Mouse (Mus musculus): ENCODE results near the gene Olfr393. TPM values are rescaled to one million over a fixed set of nuclear protein-coding genes. Genes with fewer than 3 reads are reported as not detected.

Gene Olfr393
- not detected for total RNA-seq (2021)
- long read RNA-seq, experiment 1 = 0 reads
- long read RNA-seq, experiment 2 = 0 reads

DNA sequence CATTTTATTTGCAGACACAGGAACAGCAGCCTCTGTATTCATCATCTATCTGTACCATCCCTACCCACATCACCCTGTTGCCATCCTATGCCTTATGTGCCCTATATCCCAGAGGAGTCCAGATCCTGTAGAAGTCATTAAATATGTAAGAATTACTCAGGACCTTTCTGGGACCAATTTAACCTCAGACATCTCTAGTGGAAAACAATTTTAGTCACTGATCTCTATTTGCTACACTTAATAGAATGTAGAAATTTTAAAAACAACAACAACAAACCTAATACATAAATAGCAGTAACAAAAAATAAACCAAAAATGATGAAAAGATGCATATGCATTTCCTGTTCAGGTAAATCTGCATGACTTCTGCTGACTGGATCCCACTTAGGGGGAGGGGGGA, at the start of gene Olfr393:
Gene Olfr393, minus strand, starts transcription at position 101 of the 400 bp plus-strand sequence.
- intact Hi-C loops (cut with DNase I) = no loop called here
- DNase-seq = no peak

DNA sequence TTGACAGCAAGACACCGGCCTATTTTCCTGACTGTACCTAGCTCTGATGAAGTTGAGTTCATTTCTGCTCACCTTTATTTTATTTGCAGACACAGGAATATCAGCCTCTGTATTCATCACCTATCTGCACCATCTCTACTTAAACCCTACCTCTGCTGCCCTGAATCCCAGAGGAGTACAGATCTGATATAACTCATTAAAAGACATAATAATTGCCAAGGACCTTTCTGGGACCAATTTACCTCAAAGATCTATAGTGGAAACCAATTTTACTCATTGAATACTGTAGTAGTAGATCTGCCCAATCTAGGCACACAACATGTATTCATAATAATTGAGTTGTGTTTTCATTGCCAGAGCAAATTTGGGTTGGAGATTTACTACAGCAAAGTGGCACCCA, 39.4 kb upstream of the Olfr393 start, which contains the start of gene Olfr394:
Gene Olfr394, minus strand, starts transcription at position 101 of the 400 bp plus-strand sequence.
- no peak for DNase-seq
- intact Hi-C loops (cut with DNase I) = loop anchor here (2.0 kb wide), 1 partner anchor 234 kb away; no protein-coding TSS in a partner anchor

DNA sequence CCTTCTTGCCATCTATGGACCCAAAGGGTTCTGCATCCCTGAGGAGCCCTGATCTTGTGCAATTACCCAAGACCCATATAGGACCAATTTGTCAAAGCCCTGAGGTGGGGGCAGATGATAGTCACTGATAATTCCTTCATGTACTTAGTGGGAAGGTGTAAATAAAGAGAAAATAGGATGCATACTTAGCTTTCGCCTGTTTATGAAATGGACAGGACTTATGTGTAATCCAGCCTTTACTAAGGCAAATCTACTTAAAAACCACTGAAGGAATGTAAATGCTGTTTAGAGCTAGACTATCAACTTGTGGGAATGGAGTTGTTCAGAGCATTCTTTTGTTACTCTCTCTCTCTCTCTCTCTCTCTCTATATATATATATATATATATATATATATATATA, 34.3 kb downstream of the Olfr393 start, which contains the start of gene Olfr392:
Gene Olfr392, minus strand, starts transcription at position 101 of the 400 bp plus-strand sequence.
- no peak for DNase-seq
- intact Hi-C loops (cut with DNase I) = no loop called here

DNA sequence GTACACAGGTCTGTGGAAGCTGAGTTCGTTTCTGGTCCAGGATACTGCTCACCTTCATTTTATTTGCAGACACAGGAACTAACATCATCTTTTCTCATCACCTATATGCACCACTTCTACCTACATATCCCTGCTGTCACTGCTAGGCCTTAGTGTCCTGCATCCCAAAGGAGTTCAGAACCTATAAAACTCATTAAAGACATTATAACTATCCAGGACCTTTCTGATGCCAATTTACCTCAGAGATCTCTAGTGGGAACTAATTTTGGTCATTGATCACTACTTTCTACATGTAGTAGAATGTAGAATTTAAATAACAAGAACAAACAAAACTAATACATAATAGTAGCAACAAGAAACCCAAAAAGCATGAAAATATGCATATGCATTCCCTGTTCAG, 48.3 kb downstream of the Olfr393 start, which contains the start of gene Olfr391-ps:
Gene Olfr391-ps, minus strand, starts transcription at position 101 of the 400 bp plus-strand sequence.
- DNase-seq = no peak
- intact Hi-C loops (cut with DNase I) = no loop called here

Other genes with a start within 250 kb of the Olfr393 start
- gene Zfp735, start 162.7 kb downstream of the Olfr393 start, total RNA-seq (2021) = not detected
- not detected for gene Olfr389, start 70.7 kb downstream of the Olfr393 start, total RNA-seq (2021)
- not detected for gene Olfr390, start 68.5 kb downstream of the Olfr393 start, total RNA-seq (2021)
- not detected for gene Olfr391-ps, start 48.4 kb downstream of the Olfr393 start, total RNA-seq (2021)
- not detected for gene Olfr392, start 34.4 kb downstream of the Olfr393 start, total RNA-seq (2021)
- not detected for gene Olfr394, start 39.3 kb upstream of the Olfr393 start, total RNA-seq (2021)
- not detected for gene Olfr395, start 57.8 kb upstream of the Olfr393 start, total RNA-seq (2021)
- gene Olfr23, start 85.2 kb upstream of the Olfr393 start, total RNA-seq (2021) = not detected
- not detected for gene Olfr397, start 109.4 kb upstream of the Olfr393 start, total RNA-seq (2021)
- gene Olfr398, start 139.0 kb upstream of the Olfr393 start, total RNA-seq (2021) = not detected
- not detected for gene Olfr139, start 205.1 kb upstream of the Olfr393 start, total RNA-seq (2021)
- gene Olfr399, start 205.2 kb upstream of the Olfr393 start, total RNA-seq (2021) = not detected
- gene Zfp616, start 218.5 kb upstream of the Olfr393 start, total RNA-seq (2021) = not detected